Mouse (Mus musculus) adrenal gland, adult 18-20 months (tissue): ENCODE measurements at regions not wholly inside any gene's neighbourhood (a gene's known extent, or its start where the extent isn't known, plus 50 kb on each side); places are given as distances from the start of the nearest gene placed in this dataset.
"Not testable (repeated sequence)": the region's sequence is repeated elsewhere in the genome, so short reads cannot be mapped to it uniquely, and the experiment has no call there.

Source experiments
- DNase-seq, 2 experiments: peaks; one replicate each; pipeline ENCODE4 v3.0.0; 2021 to 2022; ENCODE audit warnings: low spot score in 2 of 2

GRCm38 (mm10) chr1:83835965-83836364 is 428.0 kb upstream of the Sphkap start:
- no peak for DNase-seq

GRCm38 (mm10) chr1:83832946-83833345 is 424.9 kb upstream of the Sphkap start:
- DNase-seq: no peak

GRCm38 (mm10) chr1:83831900-83832535 is 424.0 kb upstream of the Sphkap start:
- no peak for DNase-seq

GRCm38 (mm10) chr1:83830025-83830645 is 422.1 kb upstream of the Sphkap start:
- no peak for DNase-seq

- DNase-seq: not testable (repeated sequence)
Observed at GRCm38 (mm10) chr1:83811162-83811561, 403.2 kb upstream of the Sphkap start.

- peak in 1 of 2 experiments; percentile 8 for DNase-seq
Observed at GRCm38 (mm10) chr1:83808432-83808831, 400.4 kb upstream of the Sphkap start.

GRCm38 (mm10) chr1:83803345-83804041 is 395.5 kb upstream of the Sphkap start:
- DNase-seq: no peak

GRCm38 (mm10) chr1:83801759-83802158 is 393.8 kb upstream of the Sphkap start:
- DNase-seq: no peak

GRCm38 (mm10) chr1:83796961-83797891 is 389.2 kb upstream of the Sphkap start:
- DNase-seq: no peak

- no peak for DNase-seq
Observed at GRCm38 (mm10) chr1:83777151-83777550, 369.2 kb upstream of the Sphkap start.

- DNase-seq: no peak
Observed at GRCm38 (mm10) chr1:83771160-83771559, 363.2 kb upstream of the Sphkap start.

- no peak for DNase-seq
Observed at GRCm38 (mm10) chr1:83761499-83761898, 353.5 kb upstream of the Sphkap start.

GRCm38 (mm10) chr1:83756866-83757265 is 348.9 kb upstream of the Sphkap start:
- no peak for DNase-seq

GRCm38 (mm10) chr1:83755336-83755735 is 347.3 kb upstream of the Sphkap start:
- no peak for DNase-seq

GRCm38 (mm10) chr1:83752976-83753375 is 345.0 kb upstream of the Sphkap start:
- no peak for DNase-seq

GRCm38 (mm10) chr1:83748974-83749373 is 341.0 kb upstream of the Sphkap start:
- DNase-seq: no peak

GRCm38 (mm10) chr1:83748061-83748460 is 340.1 kb upstream of the Sphkap start:
- DNase-seq: no peak

- no peak for DNase-seq
Observed at GRCm38 (mm10) chr1:83747412-83747811, 339.4 kb upstream of the Sphkap start.

GRCm38 (mm10) chr1:83746036-83746435 is 338.0 kb upstream of the Sphkap start:
- DNase-seq: peak in 1 of 2 experiments; percentile 30

- DNase-seq: no peak
Observed at GRCm38 (mm10) chr1:83736428-83737117, 328.6 kb upstream of the Sphkap start.

- no peak for DNase-seq
Observed at GRCm38 (mm10) chr1:83731682-83732081, 323.7 kb upstream of the Sphkap start.
